Mouse (Mus musculus): ENCODE data around the gene Ankmy1.
A peak's percentile ranks its signal among the peaks of the same experiment; 100 is the strongest.

The Ankmy1 gene

DNA sequence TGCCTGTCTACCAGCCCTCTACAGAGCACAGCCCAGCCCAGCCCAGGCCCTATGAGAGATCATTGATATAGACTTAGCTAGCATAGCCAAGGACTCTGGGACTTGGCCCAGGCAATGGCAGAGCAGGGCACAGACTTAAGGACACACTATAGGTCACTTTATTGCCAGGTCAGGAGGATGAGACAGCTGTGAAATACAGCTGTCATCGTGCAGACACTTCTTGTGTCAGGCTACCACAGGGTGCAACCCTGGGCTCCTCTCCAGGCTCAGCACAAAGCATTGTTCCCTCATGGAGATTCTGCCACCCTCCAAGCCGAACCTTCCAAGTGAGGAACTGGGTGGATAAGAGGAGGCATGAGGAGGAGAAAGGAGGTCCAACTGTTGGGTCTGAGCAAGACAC is 32.7 kb downstream of the Ankmy1 start:
- DNase-seq, result no peak

DNA sequence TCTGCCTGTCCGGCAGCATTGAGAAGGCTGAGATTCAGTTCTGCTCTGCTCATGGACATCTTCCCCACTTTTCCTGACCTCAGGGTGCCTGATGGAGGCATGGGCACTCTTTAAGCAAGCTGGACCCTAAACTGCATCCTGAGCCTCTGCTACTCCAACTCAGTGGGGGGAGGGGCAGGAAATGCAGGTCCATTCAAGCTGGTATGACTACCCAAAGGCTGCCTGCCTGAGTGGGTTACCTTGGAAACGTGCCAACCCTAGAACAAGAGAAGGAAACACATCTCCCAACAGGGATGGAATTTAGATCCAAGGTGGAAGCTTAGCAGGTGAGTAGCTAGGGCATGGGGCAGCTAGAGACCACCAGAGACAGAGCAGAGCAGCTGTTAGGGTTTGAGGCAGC is 36.5 kb downstream of the Ankmy1 start:
- DNase-seq, result no peak

GRCm38 (mm10) chr1:92863268-92863667 is 39.4 kb downstream of the Ankmy1 start:
- DNase-seq, result no peak

DNA sequence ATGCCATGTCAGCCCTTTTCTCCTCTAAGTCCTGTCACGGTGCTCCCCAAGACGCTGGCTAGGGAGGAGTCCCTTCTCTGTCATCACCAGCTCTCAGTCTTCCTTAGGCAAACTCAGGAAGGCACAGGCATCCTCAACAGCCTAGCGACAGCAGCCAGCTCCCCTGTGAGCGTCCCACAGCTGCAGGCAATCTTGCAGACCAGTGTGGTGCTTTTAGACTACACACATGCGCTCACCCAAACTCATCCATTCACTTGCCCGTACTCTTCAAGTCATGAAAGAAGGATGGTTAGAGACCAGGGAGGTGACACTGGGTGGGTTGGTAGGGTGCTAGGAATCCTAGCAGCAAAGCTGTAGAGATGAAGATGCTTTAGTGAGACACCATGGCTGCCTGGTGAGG is 41.2 kb downstream of the Ankmy1 start:
- no peak for DNase-seq

GRCm38 (mm10) chr1:92852450-92852849 is 50.3 kb downstream of the Ankmy1 start:
- DNase-seq, result no peak

GRCm38 (mm10) chr1:92849938-92850574 is 52.6 kb downstream of the Ankmy1 start:
- DNase-seq, result no peak

GRCm38 (mm10) chr1:92849491-92849890 is 53.2 kb downstream of the Ankmy1 start:
- DNase-seq, result no peak

DNA sequence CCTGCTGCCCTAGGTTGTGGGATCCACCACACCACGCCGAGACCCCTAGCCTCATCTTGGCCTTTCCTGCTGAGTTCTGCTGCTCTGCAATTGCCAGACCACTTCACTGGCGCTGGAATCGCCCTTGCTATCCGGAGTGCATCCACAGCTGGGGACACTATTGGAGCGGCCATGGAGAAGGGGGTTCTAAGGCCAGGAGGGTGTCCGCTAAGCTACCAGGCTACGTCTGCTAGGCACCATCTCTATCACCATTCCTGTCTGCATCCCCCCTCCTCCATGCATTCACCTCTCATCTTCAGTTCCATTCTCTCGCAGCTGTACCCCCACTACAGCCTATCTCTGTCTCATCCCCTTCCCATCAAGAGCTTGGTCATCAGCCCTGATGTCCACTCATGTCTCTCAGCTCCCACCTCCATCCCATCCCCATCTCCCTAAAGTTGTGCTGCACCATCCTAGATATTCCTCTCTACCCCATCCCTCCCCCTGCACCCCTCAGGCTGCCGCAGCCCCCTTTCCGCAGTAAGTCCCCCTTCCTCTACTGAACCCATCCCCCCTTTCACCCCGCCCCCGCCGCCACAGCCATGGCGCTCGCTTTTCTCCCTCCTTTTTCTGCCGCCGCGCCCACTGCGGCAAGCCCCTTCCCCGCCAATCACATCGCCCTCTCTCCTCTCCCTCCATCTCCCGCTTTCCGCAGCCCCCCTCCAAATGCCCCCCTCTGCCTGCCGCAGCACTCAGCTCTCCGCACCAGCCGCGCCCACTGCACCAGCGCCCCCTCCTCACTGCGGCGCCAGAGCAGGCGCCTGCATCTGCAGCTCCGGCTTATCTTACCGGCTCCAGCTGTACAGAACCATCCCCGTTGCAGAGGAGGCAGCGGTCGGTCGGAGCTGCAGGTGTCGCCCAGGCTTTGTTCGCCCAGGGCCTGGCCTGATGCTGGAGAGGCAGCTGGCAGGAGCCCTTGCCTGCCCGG is 54.5 kb downstream of the Ankmy1 start:
- no peak for DNase-seq

- DNase-seq, result no peak
Observed at GRCm38 (mm10) chr1:92845889-92846288, 56.8 kb downstream of the Ankmy1 start.

- DNase-seq, result no peak
Observed at GRCm38 (mm10) chr1:92841427-92841826, 61.3 kb downstream of the Ankmy1 start.

DNA sequence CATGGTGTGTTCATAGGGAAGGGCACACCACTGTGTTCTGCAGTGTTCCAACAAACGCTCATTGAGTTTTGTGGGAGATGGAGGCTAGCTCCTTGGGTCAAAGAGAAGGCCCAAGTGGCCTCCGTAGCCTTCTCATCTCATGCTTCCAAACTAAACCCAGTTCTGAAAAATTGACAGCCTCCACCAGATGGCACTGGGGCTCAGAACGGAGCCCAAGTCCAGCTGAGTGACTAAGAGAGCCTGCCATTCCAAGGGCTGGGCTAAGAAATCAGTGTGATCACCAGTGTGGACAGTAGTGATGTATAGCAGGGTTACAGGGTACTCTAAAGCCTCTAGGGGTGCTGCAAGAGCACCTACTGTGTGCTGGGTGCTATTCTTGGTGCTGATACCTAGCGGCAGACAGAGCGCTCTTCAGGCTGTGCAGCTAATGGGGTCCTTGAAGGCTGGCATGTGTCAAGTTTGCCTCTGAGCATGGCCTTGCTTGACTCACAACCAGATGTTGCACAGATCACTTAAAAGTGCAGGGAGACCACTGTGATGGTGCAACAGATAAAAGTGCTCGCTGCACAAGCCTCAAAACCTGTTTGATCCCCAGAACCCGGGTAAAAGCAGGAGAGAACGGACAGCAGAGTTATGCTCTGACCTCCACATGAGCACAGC is 62.3 kb downstream of the Ankmy1 start:
- DNase-seq, result peak; percentile 16

DNA sequence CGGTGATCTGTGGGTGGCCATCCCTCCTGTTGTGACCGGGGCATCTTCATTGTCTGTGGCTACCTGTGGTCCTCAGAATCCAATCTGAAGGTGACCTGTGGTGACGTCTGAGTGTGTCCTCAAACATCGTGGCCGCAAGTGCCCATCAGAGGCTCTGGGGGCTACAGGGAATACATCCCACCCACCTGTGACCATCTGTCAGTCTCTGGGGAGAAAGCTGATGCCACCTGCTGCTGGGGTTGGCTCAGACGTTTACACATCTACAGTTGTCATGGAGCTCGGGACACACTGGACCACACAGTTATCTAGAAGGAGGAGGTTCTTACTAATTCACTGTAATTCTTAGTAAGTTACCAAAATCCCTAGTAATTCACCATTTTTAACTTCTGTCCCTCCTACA is 63.5 kb downstream of the Ankmy1 start:
- no peak for DNase-seq

DNA sequence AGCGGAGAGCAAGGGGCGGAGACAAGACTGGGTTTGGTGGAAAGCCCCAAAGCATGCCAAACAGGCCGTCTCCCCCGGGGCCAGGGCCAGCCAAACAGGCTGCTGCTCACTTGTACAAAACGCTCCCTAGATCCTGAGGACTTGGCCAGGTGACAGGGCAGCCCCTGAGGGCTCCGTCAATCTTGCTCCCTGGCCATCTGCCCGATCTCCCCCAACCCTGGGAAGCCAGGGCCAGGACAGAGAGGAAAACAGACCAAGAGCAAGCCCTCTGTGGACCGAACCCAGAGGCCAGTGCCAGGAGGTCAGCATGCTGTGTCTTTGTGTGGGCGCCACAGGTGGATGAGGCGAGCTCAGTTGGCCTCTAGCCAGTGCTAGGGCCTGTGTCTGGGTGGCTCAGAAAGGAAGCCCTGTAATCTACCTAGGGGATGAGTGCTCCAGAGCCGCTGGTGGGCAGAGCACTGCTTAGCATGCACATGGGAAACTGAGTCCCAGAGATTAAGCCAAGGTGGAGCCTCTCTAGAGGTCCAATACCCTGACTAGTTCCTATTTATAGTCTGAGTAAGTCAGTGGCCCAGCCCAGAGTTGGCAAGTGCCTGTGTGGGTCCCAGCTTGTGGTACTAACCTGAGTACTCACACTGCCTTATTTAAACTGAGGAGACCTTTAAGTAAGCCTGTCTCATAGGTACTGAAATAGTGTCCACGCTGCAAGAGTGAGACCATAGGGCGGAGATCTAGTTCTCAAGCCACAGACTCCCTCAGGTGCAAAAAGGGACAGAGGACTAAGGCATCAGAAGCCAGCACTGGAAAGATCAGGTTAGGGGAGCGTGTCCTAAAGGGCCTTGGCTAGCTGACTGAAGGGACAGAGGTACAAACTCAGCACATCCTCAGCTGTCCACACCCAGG is 64.5 kb downstream of the Ankmy1 start:
- no peak for DNase-seq

GRCm38 (mm10) chr1:92833987-92834706 is 68.6 kb downstream of the Ankmy1 start:
- peak; percentile 85 for DNase-seq

GRCm38 (mm10) chr1:92832011-92833010 is 70.4 kb downstream of the Ankmy1 start:
- peak; percentile 44 for DNase-seq

DNA sequence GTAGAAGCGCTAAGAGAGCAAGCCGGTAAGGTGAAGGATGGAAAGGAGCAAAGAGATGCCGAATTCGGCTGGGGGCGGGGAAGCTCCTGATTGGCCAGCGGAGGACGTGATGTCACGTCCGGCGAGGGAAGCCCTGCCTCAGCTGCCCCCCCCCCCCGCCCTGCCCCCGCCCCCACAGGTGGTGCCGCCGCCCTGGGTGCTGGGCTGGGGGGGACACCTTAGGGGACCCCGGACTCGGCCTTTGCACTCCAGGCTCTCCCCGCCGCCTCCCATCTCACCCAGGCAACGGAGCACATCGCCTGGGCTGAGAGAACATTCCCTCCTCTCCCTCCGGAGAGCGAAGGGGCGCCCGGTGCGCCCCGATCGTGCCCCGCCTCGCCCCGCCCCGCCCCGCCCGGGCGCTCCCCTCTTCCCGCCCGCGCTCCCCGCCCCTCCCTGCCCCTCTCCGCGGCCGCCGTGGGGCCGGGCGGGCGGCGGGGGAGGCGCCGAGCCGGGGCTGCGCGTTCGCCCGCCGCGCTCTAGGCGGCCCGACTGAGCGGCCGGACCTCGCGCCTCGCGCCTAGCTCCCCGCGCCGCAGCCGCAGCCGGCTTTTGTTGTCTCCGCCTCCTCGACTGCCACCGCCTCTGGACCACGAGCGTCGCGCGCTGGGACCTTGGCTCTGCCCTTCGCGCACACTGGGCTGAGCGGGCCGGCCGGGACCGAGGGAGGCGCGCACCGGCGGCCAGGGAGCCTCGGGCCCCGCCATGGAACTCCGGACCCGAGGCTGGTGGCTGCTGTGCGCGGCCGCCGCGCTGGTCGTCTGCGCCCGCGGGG is 71.3 kb downstream of the Ankmy1 start, which contains the start of gene Gpc1:
Gpc1 (plus strand) TSS at position 458 of the 814 bp plus-strand sequence.
- DNase-seq, result peak; percentile 80

GRCm38 (mm10) chr1:92830626-92831187 is 72.0 kb downstream of the Ankmy1 start:
- DNase-seq, result no peak

DNA sequence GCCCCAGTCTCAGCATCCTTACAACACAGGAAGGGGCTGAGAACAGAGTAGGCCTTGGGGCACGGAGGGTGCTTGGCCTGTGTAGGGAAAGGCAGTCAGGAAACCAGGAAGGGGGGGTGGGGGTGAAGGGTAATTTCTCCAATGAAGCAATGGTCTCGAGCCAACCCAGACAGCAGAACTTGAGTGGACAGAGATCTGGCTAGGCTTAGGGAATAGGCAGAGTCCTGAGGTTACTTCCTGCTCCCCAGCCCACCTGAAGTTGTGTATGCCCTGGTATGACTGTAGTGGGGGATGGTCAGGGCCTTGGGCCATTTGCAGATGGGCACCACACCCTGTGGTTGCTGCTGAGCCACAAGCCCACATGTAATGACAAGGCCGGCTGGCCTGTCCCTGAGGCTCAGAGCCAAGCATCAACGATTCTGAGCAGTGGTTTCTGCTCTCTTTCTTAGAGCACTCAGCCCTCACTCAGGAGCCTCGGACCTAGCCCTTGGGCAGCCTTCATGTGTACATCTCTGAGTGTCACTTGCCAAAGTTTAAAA is 86.9 kb downstream of the Ankmy1 start:
- no peak for DNase-seq

GRCm38 (mm10) chr1:92815100-92815499 is 87.6 kb downstream of the Ankmy1 start:
- no peak for DNase-seq

Data from kidney, adult 18-20 months (tissue).